Mouse (Mus musculus) C2C12 (cell line): ENCODE measurements at regions not wholly inside any gene's neighbourhood (a gene's known extent, or its start where the extent isn't known, plus 50 kb on each side); places are given as distances from the start of the nearest gene placed in this dataset.

Experiments
- CEBPB ChIP-seq: IDR thresholded peaks from one replicate; pipeline ENCODE4 v1.6.1; 2011; ENCODE audit warnings: low read depth, mild to moderate bottlenecking, control low read depth, moderate library complexity
- CTCF ChIP-seq: IDR thresholded peaks from one replicate; pipeline ENCODE4 v1.5.1; 2011; ENCODE audit not compliant: control insufficient read depth, insufficient read depth, insufficient read length
- FOSL1 ChIP-seq: IDR thresholded peaks from one replicate; pipeline ENCODE4 v1.8.0; 2011; ENCODE audit warnings: mild to moderate bottlenecking, low read length; ENCODE audit not compliant: poor library complexity, insufficient read depth, severe bottlenecking
- MAX ChIP-seq: IDR thresholded peaks from one replicate; pipeline ENCODE4 v1.6.1; 2011; ENCODE audit warnings: mild to moderate bottlenecking, control low read depth
- MYOD1 ChIP-seq: IDR thresholded peaks from one replicate; pipeline ENCODE4 v1.6.1; 2011; ENCODE audit warnings: low read depth; ENCODE audit not compliant: control insufficient read depth, insufficient read length
- MYOG ChIP-seq: IDR thresholded peaks from one replicate; pipeline ENCODE4 v1.6.1; 2011; ENCODE audit not compliant: control insufficient read depth, insufficient read length; ENCODE audit errors: extremely low read depth
- USF1 ChIP-seq: IDR thresholded peaks from one replicate; pipeline ENCODE4 v1.6.1; 2011; ENCODE audit warnings: low read depth, mild to moderate bottlenecking, control low read depth, moderate library complexity

- TF ChIP-seq CTCF (no peak), FOSL1 (no peak), USF1 (no peak), MYOG (no peak), MYOD1 (no peak), MAX (no peak), CEBPB (no peak)
Observed at GRCm38 (mm10) chr15:93953548-93953947, 357.9 kb upstream of the Prickle1 start.
